Mouse (Mus musculus) testis, adult 2 months (tissue): ENCODE data around the gene Gm13696. TPM values are rescaled to one million over a fixed set of nuclear protein-coding genes. Genes with fewer than 3 reads are reported as not detected.
"Not testable (repeated sequence)": the region's sequence is repeated elsewhere in the genome, so short reads cannot be mapped to it uniquely, and the experiment has no call there.

Experiments used
- H3K27ac ChIP-seq: fragments of 200-500 bp; 2 replicates; pipeline ENCODE4 v1.5.1; 2012; ENCODE audit warnings: low read depth, low read length; ENCODE audit not compliant: control insufficient read depth, insufficient read depth
- H3K27me3 ChIP-seq: fragments of 200-500 bp; 2 replicates; pipeline ENCODE4 v1.6.1; 2012; ENCODE audit warnings: mild to moderate bottlenecking, low read length, moderate library complexity; ENCODE audit not compliant: control insufficient read depth, insufficient read depth
- H3K36me3 ChIP-seq: fragments of 200-500 bp; 2 replicates; pipeline ENCODE4 v1.6.1; 2012; ENCODE audit warnings: mild to moderate bottlenecking, low read length; ENCODE audit not compliant: control insufficient read depth, insufficient read depth
- H3K4me1 ChIP-seq: fragments of 200-500 bp; 2 replicates; pipeline ENCODE4 v1.6.1; 2012; ENCODE audit warnings: low read length; ENCODE audit not compliant: control insufficient read depth, insufficient read depth
- H3K4me3 ChIP-seq: fragments of 200-500 bp; 2 replicates; pipeline ENCODE4 v1.5.1; 2012; ENCODE audit warnings: low read depth, mild to moderate bottlenecking, low read length, moderate library complexity, mixed read lengths; ENCODE audit not compliant: control insufficient read depth
- CTCF ChIP-seq: fragments of 200-500 bp; IDR thresholded peaks from 2 replicates; pipeline ENCODE4 v1.5.1; 2012; ENCODE audit warnings: low read depth, mild to moderate bottlenecking, inconsistent platforms, low read length, moderate library complexity; ENCODE audit not compliant: control insufficient read depth, insufficient read depth, insufficient replicate concordance
- POLR2A ChIP-seq: fragments of 200-500 bp; IDR thresholded peaks from 2 replicates; pipeline ENCODE4 v1.6.1; 2012; ENCODE audit warnings: low read depth, mild to moderate bottlenecking, inconsistent platforms, low read length, moderate library complexity; ENCODE audit not compliant: control insufficient read depth
- polyA plus RNA-seq: library from polyadenylated mRNA; depleted of rRNA; stranded (reverse); fragments of >200 nt; gene quantifications from 2 replicates; pipeline ENCODE4 v1.2.3, GENCODE M21; 2012

Gene Gm13696
- polyA plus RNA-seq, 1 experiment, result 0.06 TPM

DNA sequence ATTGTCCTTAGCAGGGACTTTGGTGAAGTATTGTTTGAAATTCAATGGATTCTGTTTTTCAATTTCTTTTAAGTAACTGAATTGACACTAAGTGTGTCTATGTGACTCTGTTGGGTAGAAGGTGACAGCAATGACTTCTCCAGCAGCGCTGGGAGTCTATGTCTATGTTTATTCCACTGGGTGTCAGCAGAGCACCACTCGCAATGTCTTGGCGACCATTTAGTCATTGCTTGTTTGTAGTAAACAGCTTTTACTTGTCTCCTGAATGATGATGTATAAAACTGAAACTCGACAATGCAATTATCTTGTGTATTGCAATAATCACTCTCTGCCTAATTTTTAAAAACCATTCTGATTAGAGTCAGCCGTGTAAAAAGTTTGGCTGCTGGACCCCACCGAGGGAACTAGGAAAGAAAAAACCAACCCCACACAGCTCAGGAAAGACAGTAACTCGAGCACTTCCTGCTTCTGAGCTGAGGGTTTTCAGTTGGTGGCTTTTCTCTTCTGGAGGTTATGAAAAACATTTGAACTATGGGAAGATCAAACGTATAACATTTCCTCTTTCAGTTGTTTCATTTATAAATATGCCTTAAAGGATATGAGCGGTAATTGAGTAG lies 20.8 kb downstream of the Gm13696 start:
- not testable (repeated sequence) for H3K4me1 ChIP-seq, H3K4me3 ChIP-seq, H3K27me3 ChIP-seq, H3K27ac ChIP-seq, H3K36me3 ChIP-seq

DNA sequence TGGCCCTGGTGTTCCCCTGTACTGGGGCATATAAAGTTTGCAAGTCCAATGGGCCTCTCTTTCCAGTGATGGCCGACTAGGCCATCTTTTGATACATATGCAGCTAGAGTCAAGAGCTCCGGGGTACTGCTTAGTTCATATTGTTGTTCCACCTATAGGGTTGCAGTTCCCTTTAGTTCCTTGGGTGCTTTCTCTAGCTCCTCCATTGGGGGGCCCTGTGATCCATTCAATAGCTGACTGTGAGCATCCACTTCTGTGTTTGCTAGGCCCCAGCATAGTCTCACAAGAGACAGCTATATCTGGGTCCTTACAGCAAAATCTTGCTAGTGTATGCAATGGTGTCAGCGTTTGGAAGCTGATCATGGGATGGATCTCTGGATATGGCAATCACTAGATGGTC lies 21.6 kb downstream of the Gm13696 start:
- H3K4me3 ChIP-seq, H3K27me3 ChIP-seq, H3K4me1 ChIP-seq, H3K27ac ChIP-seq, H3K36me3 ChIP-seq: not testable (repeated sequence)

DNA sequence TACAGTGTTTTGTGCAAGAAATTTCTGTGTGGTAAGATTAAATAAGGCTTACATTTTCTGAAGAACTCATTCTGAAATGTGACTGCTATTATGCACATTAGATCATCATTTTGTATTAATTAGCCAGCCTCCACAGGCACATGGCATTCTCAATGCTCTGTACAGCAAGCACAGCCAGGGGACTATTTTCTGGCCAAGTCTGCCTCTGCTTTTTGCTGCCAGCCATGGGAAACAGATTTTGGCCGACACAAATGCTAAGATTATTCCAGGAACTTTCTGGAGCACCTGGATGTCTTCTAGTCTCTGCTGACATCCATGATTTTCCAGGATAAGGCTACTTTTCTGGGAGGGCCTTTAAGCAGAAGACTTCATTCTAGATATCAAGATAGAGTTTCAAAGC lies 36.0 kb downstream of the Gm13696 start:
- Histone ChIP-seq H3K4me1 (no peaks in the 10 kb centered on the region), H3K27ac (no peak overlapping the region), H3K36me3 (no peaks in the 10 kb centered on the region), H3K27me3 (no peaks in the 10 kb centered on the region), H3K4me3 (no peak overlapping the region)
- TF ChIP-seq POLR2A, result no peak
- TF ChIP-seq CTCF, result no peak

DNA sequence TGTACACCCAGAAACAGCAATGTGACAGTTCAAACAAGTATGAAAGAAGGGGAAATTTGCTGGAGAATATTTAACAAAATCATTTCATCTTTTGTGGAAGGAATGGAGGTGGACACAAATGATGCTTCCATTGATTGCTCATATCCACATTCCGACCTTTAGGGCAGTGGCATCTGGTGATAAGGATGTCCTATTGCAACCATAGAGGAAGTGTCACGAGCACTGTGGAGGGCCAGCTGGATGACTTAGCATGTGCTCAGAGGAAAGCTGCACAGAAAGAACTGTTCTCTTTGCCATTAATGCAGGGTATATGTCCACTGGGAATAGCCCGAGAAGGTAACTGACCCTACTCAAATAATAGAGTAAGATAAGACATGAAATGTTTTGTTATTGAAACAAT lies 36.9 kb downstream of the Gm13696 start:
- no peaks in the 10 kb centered on the region for H3K36me3 ChIP-seq
- no peak overlapping the region for H3K27ac ChIP-seq
- no peaks in the 10 kb centered on the region for H3K27me3 ChIP-seq
- H3K4me1 ChIP-seq, result no peaks in the 10 kb centered on the region
- no peak overlapping the region for H3K4me3 ChIP-seq
- TF ChIP-seq CTCF (no peak), POLR2A (no peak)

DNA sequence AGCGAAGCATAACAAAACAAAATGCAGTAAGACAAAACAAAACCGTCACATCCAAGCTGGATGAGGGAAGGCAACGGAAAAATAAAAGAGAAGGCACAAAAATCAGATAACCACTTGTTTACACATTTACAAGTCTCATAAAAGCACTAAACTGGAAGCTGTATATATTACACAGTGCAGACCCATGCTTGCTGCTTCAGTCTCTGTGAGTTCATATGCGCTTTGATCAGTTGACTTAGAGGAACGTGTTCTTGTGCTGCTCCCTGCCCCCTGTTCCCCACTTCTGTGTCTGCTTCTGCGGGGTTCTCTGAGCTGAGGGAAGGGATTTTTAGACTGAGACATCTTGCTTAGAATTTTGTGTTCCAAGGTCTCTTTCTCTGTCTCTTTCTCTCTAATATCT lies 41.6 kb downstream of the Gm13696 start:
- TF ChIP-seq POLR2A, result no peak
- no peak for TF ChIP-seq CTCF
- no peaks in the 10 kb centered on the region for H3K27me3 ChIP-seq

DNA sequence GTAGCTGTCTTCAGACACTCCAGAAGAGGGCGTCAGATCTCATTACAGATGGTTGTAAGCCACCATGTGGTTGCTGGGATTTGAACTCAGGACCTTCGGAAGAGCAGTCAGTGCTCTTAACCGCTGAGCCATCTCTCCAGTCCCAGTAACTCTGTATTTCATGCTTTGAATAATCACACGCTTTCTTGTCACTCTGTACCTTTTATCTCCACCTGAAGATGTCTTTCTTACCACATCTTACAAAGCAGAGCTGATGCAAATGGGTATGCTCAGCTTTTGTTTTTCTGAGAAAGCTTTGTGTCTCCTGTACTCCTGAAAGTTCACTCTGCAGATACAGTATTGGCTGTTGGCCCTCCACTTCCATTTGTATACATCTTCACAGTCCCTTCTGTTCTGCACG lies 43.4 kb downstream of the Gm13696 start:
- not testable (repeated sequence) for H3K4me1 ChIP-seq, H3K36me3 ChIP-seq, H3K4me3 ChIP-seq, H3K27me3 ChIP-seq, H3K27ac ChIP-seq

More for the DNA sequence above, 41.6 kb downstream of the Gm13696 start:
- Histone ChIP-seq H3K36me3 (no peaks in the 10 kb centered on the region), H3K4me3 (no peak overlapping the region), H3K27ac (no peak overlapping the region), H3K4me1 (no peaks in the 10 kb centered on the region)

DNA sequence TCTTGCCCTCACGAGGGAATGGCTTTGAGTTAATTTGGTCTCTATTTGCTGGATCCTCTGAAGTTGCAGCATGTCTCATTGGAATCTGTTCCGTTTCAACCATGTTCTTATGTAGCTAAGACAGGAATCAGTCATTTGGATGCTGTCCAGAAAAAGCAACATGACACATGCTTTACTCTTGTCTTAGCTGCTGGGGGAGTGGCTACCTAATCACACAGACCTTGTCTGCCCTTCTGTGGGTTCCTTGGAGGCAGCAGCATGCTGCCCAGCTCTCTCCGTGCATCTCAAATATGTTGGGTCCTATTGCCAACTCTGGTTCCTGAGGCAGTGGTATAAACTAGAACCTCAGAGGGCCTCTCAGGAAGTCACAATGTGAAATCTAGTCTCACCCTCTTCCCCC lies 45.4 kb downstream of the Gm13696 start:
- Histone ChIP-seq H3K4me1 (no peaks in the 10 kb centered on the region), H3K27me3 (no peaks in the 10 kb centered on the region), H3K27ac (no peak overlapping the region), H3K36me3 (no peaks in the 10 kb centered on the region), H3K4me3 (no peak overlapping the region)
- TF ChIP-seq POLR2A, result no peak
- no peak for TF ChIP-seq CTCF

DNA sequence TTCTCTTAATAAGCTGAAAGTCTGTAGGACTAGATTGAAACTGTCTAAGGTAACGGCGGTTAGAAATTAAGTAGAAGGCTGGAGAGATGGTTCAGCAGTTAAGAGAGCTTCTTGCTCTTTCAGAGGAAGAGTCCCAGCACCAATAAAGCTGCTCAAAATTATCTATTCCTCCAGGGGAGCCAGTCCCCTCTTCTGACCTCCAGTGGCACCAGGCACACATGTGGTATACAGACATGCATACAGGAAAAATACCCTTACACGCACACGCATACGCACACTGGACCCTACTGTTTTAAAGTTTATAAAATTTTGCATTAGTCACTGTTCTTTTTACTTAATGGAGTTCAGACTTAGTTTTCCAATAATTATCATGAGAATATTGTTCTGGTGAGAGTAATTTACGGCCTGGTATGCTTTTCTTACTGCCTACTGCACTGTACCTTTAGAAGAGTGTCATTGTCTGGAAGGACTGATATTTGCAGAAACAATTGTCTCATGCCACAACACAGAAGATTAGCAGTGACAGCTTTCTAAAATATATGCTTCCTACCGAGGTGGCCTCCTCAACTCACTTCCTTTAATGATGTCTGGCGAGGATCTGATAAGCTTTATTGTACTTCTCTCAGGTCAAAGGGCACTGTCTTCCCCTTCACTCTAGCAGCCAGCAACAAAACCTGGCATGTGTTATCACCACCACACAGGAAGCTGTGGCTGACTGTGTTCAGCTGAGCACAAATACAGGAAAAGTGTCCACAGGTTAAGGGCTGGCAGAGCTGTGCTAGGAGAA lies 46.8 kb downstream of the Gm13696 start:
- no peak overlapping the region for H3K4me3 ChIP-seq
- TF ChIP-seq POLR2A (no peak), CTCF (no peak)
- H3K27me3 ChIP-seq, result no peaks in the 10 kb centered on the region
- no peaks in the 10 kb centered on the region for H3K4me1 ChIP-seq
- H3K36me3 ChIP-seq, result no peaks in the 10 kb centered on the region
- no peak overlapping the region for H3K27ac ChIP-seq
